Mouse (Mus musculus): ENCODE data around the gene Ppil4. TPM values are rescaled to one million over a fixed set of nuclear protein-coding genes. Genes with fewer than 3 reads are reported as not detected.
A peak's percentile ranks its signal among the peaks of the same experiment; 100 is the strongest.

Gene Ppil4
- polyA plus RNA-seq, 1 experiment from 2014 or later = 33.0 TPM

GRCm38 (mm10) chr10:7824663-7825280 is 32.1 kb downstream of the Ppil4 start:
- no peak for ATAC-seq (ENCODE audit: insufficient number of reproducible peaks, low FRiP score)
- H3K36me3 ChIP-seq = peaks cover 23% of the 10 kb centered on the region
- H3K9me3 ChIP-seq (replicated peaks) = no peaks in the 10 kb centered on the region
- no peaks in the 10 kb centered on the region for H3K27me3 ChIP-seq (replicated peaks)
- no peak overlapping the region for H3K27ac ChIP-seq (ENCODE audit: poor library complexity, severe bottlenecking)
- H3K4me2 ChIP-seq = no peak overlapping the region
- no peak overlapping the region for H3K4me3 ChIP-seq
- no peak overlapping the region for H3K9ac ChIP-seq
- 83% methylated on average over 9 of the region's 9 CpGs for WGBS
- H3K4me1 ChIP-seq (replicated peaks) = no peaks in the 10 kb centered on the region

- no peak overlapping the region for H3K4me3 ChIP-seq
- H3K9me3 ChIP-seq (replicated peaks) = no peaks in the 10 kb centered on the region
- 89% methylated on average over 4 of the region's 4 CpGs for WGBS
- H3K9ac ChIP-seq = no peak overlapping the region
- H3K4me2 ChIP-seq = no peak overlapping the region
- H3K27me3 ChIP-seq (replicated peaks) = no peaks in the 10 kb centered on the region
- H3K27ac ChIP-seq (ENCODE audit: poor library complexity, severe bottlenecking) = no peak overlapping the region
- no peaks in the 10 kb centered on the region for H3K4me1 ChIP-seq (replicated peaks)
- peaks cover 21% of the 10 kb centered on the region for H3K36me3 ChIP-seq
- no peak for ATAC-seq (ENCODE audit: insufficient number of reproducible peaks, low FRiP score)
Measured at GRCm38 (mm10) chr10:7825281-7825665, 32.6 kb downstream of the Ppil4 start.

- WGBS = 92% methylated on average over 9 of the region's 9 CpGs
- no peak overlapping the region for H3K9ac ChIP-seq
- no peak overlapping the region for H3K4me3 ChIP-seq
- peaks cover 17% of the 10 kb centered on the region for H3K36me3 ChIP-seq
- H3K27ac ChIP-seq (ENCODE audit: poor library complexity, severe bottlenecking) = no peak overlapping the region
- no peaks in the 10 kb centered on the region for H3K27me3 ChIP-seq (replicated peaks)
- no peaks in the 10 kb centered on the region for H3K9me3 ChIP-seq (replicated peaks)
- H3K4me1 ChIP-seq (replicated peaks) = no peaks in the 10 kb centered on the region
- no peak for ATAC-seq (ENCODE audit: insufficient number of reproducible peaks, low FRiP score)
- H3K4me2 ChIP-seq = no peak overlapping the region
Measured at GRCm38 (mm10) chr10:7826106-7826505, 33.4 kb downstream of the Ppil4 start.

GRCm38 (mm10) chr10:7832171-7832676 is 39.5 kb downstream of the Ppil4 start, which contains the start of gene Zc3h12d:
Gene Zc3h12d, plus strand, starts transcription at chr10:7832470.
- Histone ChIP-seq H3K4me3 (peak within 1 kb of the TSS; percentile 31), H3K4me1 (replicated peaks) (peaks cover 10% of the 10 kb centered on the region), H3K27me3 (replicated peaks) (no peaks in the 10 kb centered on the region), H3K36me3 (no peaks in the 10 kb centered on the region), H3K27ac (ENCODE audit: poor library complexity, severe bottlenecking) (no peak within 1 kb of the TSS), H3K9ac (peak within 1 kb of the TSS; percentile 63), H3K4me2 (peak within 1 kb of the TSS; percentile 68), H3K9me3 (replicated peaks) (no peaks in the 10 kb centered on the region)
- ATAC-seq (ENCODE audit: insufficient number of reproducible peaks, low FRiP score) = peak; percentile 58; the same call in 1 of the 2 replicates
- WGBS = 3% methylated on average over 15 of the region's 15 CpGs

GRCm38 (mm10) chr10:7833377-7834165 is 40.9 kb downstream of the Ppil4 start:
- no peak for ATAC-seq (ENCODE audit: insufficient number of reproducible peaks, low FRiP score)
- H3K27me3 ChIP-seq (replicated peaks) = no peaks in the 10 kb centered on the region
- no peak overlapping the region for H3K4me3 ChIP-seq
- H3K4me2 ChIP-seq = no peak overlapping the region
- H3K9me3 ChIP-seq (replicated peaks) = no peaks in the 10 kb centered on the region
- H3K9ac ChIP-seq = no peak overlapping the region
- peaks cover 10% of the 10 kb centered on the region for H3K4me1 ChIP-seq (replicated peaks)
- WGBS = 72% methylated on average over 9 of the region's 9 CpGs
- no peaks in the 10 kb centered on the region for H3K36me3 ChIP-seq
- H3K27ac ChIP-seq (ENCODE audit: poor library complexity, severe bottlenecking) = no peak overlapping the region

GRCm38 (mm10) chr10:7834671-7835225 is 42.1 kb downstream of the Ppil4 start:
- H3K4me3 ChIP-seq = no peak overlapping the region
- ATAC-seq (ENCODE audit: insufficient number of reproducible peaks, low FRiP score) = no peak
- H3K27me3 ChIP-seq (replicated peaks) = no peaks in the 10 kb centered on the region
- no peak overlapping the region for H3K4me2 ChIP-seq
- H3K9ac ChIP-seq = no peak overlapping the region
- H3K27ac ChIP-seq (ENCODE audit: poor library complexity, severe bottlenecking) = no peak overlapping the region
- 63% methylated on average over 10 of the region's 10 CpGs for WGBS
- H3K4me1 ChIP-seq (replicated peaks) = peaks cover 10% of the 10 kb centered on the region
- no peaks in the 10 kb centered on the region for H3K9me3 ChIP-seq (replicated peaks)
- H3K36me3 ChIP-seq = no peaks in the 10 kb centered on the region

GRCm38 (mm10) chr10:7836902-7837301 is 44.2 kb downstream of the Ppil4 start:
- H3K36me3 ChIP-seq = no peaks in the 10 kb centered on the region
- no peak overlapping the region for H3K9ac ChIP-seq
- no peak overlapping the region for H3K4me3 ChIP-seq
- 56% methylated on average over 2 of the region's 2 CpGs for WGBS
- no peaks in the 10 kb centered on the region for H3K27me3 ChIP-seq (replicated peaks)
- no peak overlapping the region for H3K27ac ChIP-seq (ENCODE audit: poor library complexity, severe bottlenecking)
- ATAC-seq (ENCODE audit: insufficient number of reproducible peaks, low FRiP score) = no peak
- H3K4me2 ChIP-seq = no peak overlapping the region
- no peaks in the 10 kb centered on the region for H3K9me3 ChIP-seq (replicated peaks)
- H3K4me1 ChIP-seq (replicated peaks) = peaks cover 20% of the 10 kb centered on the region

- H3K4me1 ChIP-seq (replicated peaks) = peaks cover 19% of the 10 kb centered on the region
- H3K36me3 ChIP-seq = no peaks in the 10 kb centered on the region
- 87% methylated on average over 8 of the region's 8 CpGs for WGBS
- no peaks in the 10 kb centered on the region for H3K27me3 ChIP-seq (replicated peaks)
- no peak overlapping the region for H3K9ac ChIP-seq
- H3K27ac ChIP-seq (ENCODE audit: poor library complexity, severe bottlenecking) = no peak overlapping the region
- H3K4me3 ChIP-seq = no peak overlapping the region
- ATAC-seq (ENCODE audit: insufficient number of reproducible peaks, low FRiP score) = no peak
- no peak overlapping the region for H3K4me2 ChIP-seq
- H3K9me3 ChIP-seq (replicated peaks) = no peaks in the 10 kb centered on the region
Measured at GRCm38 (mm10) chr10:7837446-7837845, 44.8 kb downstream of the Ppil4 start.

- no peak overlapping the region for H3K27ac ChIP-seq (ENCODE audit: poor library complexity, severe bottlenecking)
- peaks cover 16% of the 10 kb centered on the region for H3K4me1 ChIP-seq (replicated peaks)
- ATAC-seq (ENCODE audit: insufficient number of reproducible peaks, low FRiP score) = no peak
- H3K9me3 ChIP-seq (replicated peaks) = no peaks in the 10 kb centered on the region
- no peaks in the 10 kb centered on the region for H3K36me3 ChIP-seq
- no peak overlapping the region for H3K4me3 ChIP-seq
- WGBS = 81% methylated on average over 8 of the region's 8 CpGs
- no peak overlapping the region for H3K4me2 ChIP-seq
- no peak overlapping the region for H3K9ac ChIP-seq
- H3K27me3 ChIP-seq (replicated peaks) = no peaks in the 10 kb centered on the region
Measured at GRCm38 (mm10) chr10:7838036-7838435, 45.3 kb downstream of the Ppil4 start.

GRCm38 (mm10) chr10:7838874-7839421 is 46.3 kb downstream of the Ppil4 start:
- WGBS = 79% methylated on average over 5 of the region's 5 CpGs
- H3K27me3 ChIP-seq (replicated peaks) = 0 out of 2 replicates have a peak, but pooled peaks cover 3% of the 10 kb centered on the region
- H3K9me3 ChIP-seq (replicated peaks) = no peaks in the 10 kb centered on the region
- no peak overlapping the region for H3K4me3 ChIP-seq
- no peak for ATAC-seq (ENCODE audit: insufficient number of reproducible peaks, low FRiP score)
- H3K9ac ChIP-seq = no peak overlapping the region
- H3K4me2 ChIP-seq = no peak overlapping the region
- H3K36me3 ChIP-seq = no peaks in the 10 kb centered on the region
- peaks cover 16% of the 10 kb centered on the region for H3K4me1 ChIP-seq (replicated peaks)
- H3K27ac ChIP-seq (ENCODE audit: poor library complexity, severe bottlenecking) = no peak overlapping the region

Measured in heart, embryonic 12.5 days (tissue).